Mouse (Mus musculus): ENCODE data around the gene Snurf. TPM values are rescaled to one million over a fixed set of nuclear protein-coding genes. Genes with fewer than 3 reads are reported as not detected.

Snurf gene
- 129 and 202 TPM in 2 replicates for total RNA-seq (2012; rRNA removed)

- H3K4me1 ChIP-seq (ENCODE audit: control insufficient read depth in 2 of 2, insufficient read depth in 2 of 2, low read length in 2 of 2, poor library complexity in 1 of 2) = no peaks in the 10 kb centered on the region
- no peak for TF ChIP-seq ZNF384 (IDR thresholded peaks at IDR 0.05; ENCODE audit: low read depth, low read length)
- no peak for TF ChIP-seq MAFK (IDR thresholded peaks at IDR 0.05; ENCODE audit: insufficient read depth, low read depth, low read length)
- no peak for TF ChIP-seq HCFC1 (IDR thresholded peaks at IDR 0.05; ENCODE audit: borderline replicate concordance, insufficient read depth, low read length)
- TF ChIP-seq ZC3H11A (IDR thresholded peaks at IDR 0.05; ENCODE audit: borderline replicate concordance, low read depth, low read length) = no peak
- no peak for TF ChIP-seq CHD2 (IDR thresholded peaks at IDR 0.05; ENCODE audit: low read depth, low read length)
- H3K4me3 ChIP-seq (ENCODE audit: insufficient read depth in 1 of 2, low read depth in 1 of 2, low read length in 2 of 2, poor library complexity in 1 of 2, severe bottlenecking in 1 of 2) = peak within 1 kb of the TSS; percentile 83 to 87
- H3K9ac ChIP-seq (ENCODE audit: insufficient read depth, low read depth, low read length, poor library complexity, severe bottlenecking) = peak within 1 kb of the TSS; percentile 70
- peak; percentile 37 for DNase-seq (ENCODE audit: low read depth, low spot score)
- in situ Hi-C loops (cut with MboI; ENCODE audit: low sequenced_read_pairs in 2 of 2, unreplicated experiment in 2 of 2) = no loop called here
- peak within 1 kb of the TSS; percentile 91 for H3K27ac ChIP-seq (ENCODE audit: insufficient read depth, low read depth, low read length, poor library complexity, severe bottlenecking)
- H3K9me3 ChIP-seq (ENCODE audit: control insufficient read depth, insufficient read depth, low read depth, low read length) = no peaks in the 10 kb centered on the region
- no peaks in the 10 kb centered on the region for H3K36me3 ChIP-seq (ENCODE audit: control insufficient read depth, insufficient read depth, low read length, poor library complexity, severe bottlenecking)
Observed at GRCm38 (mm10) chr7:60004606-60005330, at the start of gene Snurf, which contains the start of gene Gm38393. Snurf (minus strand) TSS chr7:60005049. Gm38393 (minus strand) TSS chr7:60005064.

GRCm38 (mm10) chr7:60047481-60048201 is 42.8 kb upstream of the Snurf start:
- Histone ChIP-seq H3K9me3 (ENCODE audit: control insufficient read depth, insufficient read depth, low read depth, low read length) (no peaks in the 10 kb centered on the region), H3K9ac (ENCODE audit: insufficient read depth, low read depth, low read length, poor library complexity, severe bottlenecking) (no peak overlapping the region), H3K36me3 (ENCODE audit: control insufficient read depth, insufficient read depth, low read length, poor library complexity, severe bottlenecking) (no peaks in the 10 kb centered on the region), H3K4me1 (ENCODE audit: control insufficient read depth in 2 of 2, insufficient read depth in 2 of 2, low read length in 2 of 2, poor library complexity in 1 of 2) (no peaks in the 10 kb centered on the region), H3K27ac (ENCODE audit: insufficient read depth, low read depth, low read length, poor library complexity, severe bottlenecking) (no peak overlapping the region), H3K4me3 (ENCODE audit: insufficient read depth in 1 of 2, low read depth in 1 of 2, low read length in 2 of 2, poor library complexity in 1 of 2, severe bottlenecking in 1 of 2) (no peak overlapping the region)
- in situ Hi-C loops (cut with MboI; ENCODE audit: low sequenced_read_pairs in 2 of 2, unreplicated experiment in 2 of 2) = no loop called here
- no peak for DNase-seq (ENCODE audit: low read depth, low spot score)
- TF ChIP-seq MAFK (IDR thresholded peaks at IDR 0.05; ENCODE audit: insufficient read depth, low read depth, low read length) (no peak), ZNF384 (IDR thresholded peaks at IDR 0.05; ENCODE audit: low read depth, low read length) (no peak), CHD2 (IDR thresholded peaks at IDR 0.05; ENCODE audit: low read depth, low read length) (no peak), HCFC1 (IDR thresholded peaks at IDR 0.05; ENCODE audit: borderline replicate concordance, insufficient read depth, low read length) (no peak), ZC3H11A (IDR thresholded peaks at IDR 0.05; ENCODE audit: borderline replicate concordance, low read depth, low read length) (no peak)

GRCm38 (mm10) chr7:60013186-60013585 is 8.3 kb upstream of the Snurf start:
- H3K9ac ChIP-seq (ENCODE audit: insufficient read depth, low read depth, low read length, poor library complexity, severe bottlenecking) = no peak overlapping the region
- H3K36me3 ChIP-seq (ENCODE audit: control insufficient read depth, insufficient read depth, low read length, poor library complexity, severe bottlenecking) = no peaks in the 10 kb centered on the region
- TF ChIP-seq ZNF384 (IDR thresholded peaks at IDR 0.05; ENCODE audit: low read depth, low read length) = no peak
- TF ChIP-seq HCFC1 (IDR thresholded peaks at IDR 0.05; ENCODE audit: borderline replicate concordance, insufficient read depth, low read length) = no peak
- no peak for TF ChIP-seq ZC3H11A (IDR thresholded peaks at IDR 0.05; ENCODE audit: borderline replicate concordance, low read depth, low read length)
- no peak for TF ChIP-seq MAFK (IDR thresholded peaks at IDR 0.05; ENCODE audit: insufficient read depth, low read depth, low read length)
- TF ChIP-seq CHD2 (IDR thresholded peaks at IDR 0.05; ENCODE audit: low read depth, low read length) = no peak
- no peaks in the 10 kb centered on the region for H3K9me3 ChIP-seq (ENCODE audit: control insufficient read depth, insufficient read depth, low read depth, low read length)
- H3K4me1 ChIP-seq (ENCODE audit: control insufficient read depth in 2 of 2, insufficient read depth in 2 of 2, low read length in 2 of 2, poor library complexity in 1 of 2) = 0 out of 4 replicates have a peak, but pooled peaks cover 0 to 1% of the 10 kb centered on the region in 2 experiments
- H3K27ac ChIP-seq (ENCODE audit: insufficient read depth, low read depth, low read length, poor library complexity, severe bottlenecking) = no peak overlapping the region
- in situ Hi-C loops (cut with MboI; ENCODE audit: low sequenced_read_pairs in 2 of 2, unreplicated experiment in 2 of 2) = no loop called here
- no peak for DNase-seq (ENCODE audit: low read depth, low spot score)
- H3K4me3 ChIP-seq (ENCODE audit: insufficient read depth in 1 of 2, low read depth in 1 of 2, low read length in 2 of 2, poor library complexity in 1 of 2, severe bottlenecking in 1 of 2) = no peak overlapping the region

GRCm38 (mm10) chr7:60007727-60008360 is 3.0 kb upstream of the Snurf start:
- Histone ChIP-seq H3K27ac (ENCODE audit: insufficient read depth, low read depth, low read length, poor library complexity, severe bottlenecking) (no peak overlapping the region), H3K36me3 (ENCODE audit: control insufficient read depth, insufficient read depth, low read length, poor library complexity, severe bottlenecking) (no peaks in the 10 kb centered on the region), H3K9ac (ENCODE audit: insufficient read depth, low read depth, low read length, poor library complexity, severe bottlenecking) (no peak overlapping the region), H3K4me3 (ENCODE audit: insufficient read depth in 1 of 2, low read depth in 1 of 2, low read length in 2 of 2, poor library complexity in 1 of 2, severe bottlenecking in 1 of 2) (no peak overlapping the region), H3K9me3 (ENCODE audit: control insufficient read depth, insufficient read depth, low read depth, low read length) (no peaks in the 10 kb centered on the region), H3K4me1 (ENCODE audit: control insufficient read depth in 2 of 2, insufficient read depth in 2 of 2, low read length in 2 of 2, poor library complexity in 1 of 2) (0 out of 4 replicates have a peak, but pooled peaks cover 0 to 1% of the 10 kb centered on the region in 2 experiments)
- in situ Hi-C loops (cut with MboI; ENCODE audit: low sequenced_read_pairs in 2 of 2, unreplicated experiment in 2 of 2) = no loop called here
- TF ChIP-seq CHD2 (IDR thresholded peaks at IDR 0.05; ENCODE audit: low read depth, low read length) (no peak), ZNF384 (IDR thresholded peaks at IDR 0.05; ENCODE audit: low read depth, low read length) (peak; percentile 81)
- DNase-seq (ENCODE audit: low read depth, low spot score) = no peak
